Mouse (Mus musculus) neural tube, embryonic 12.5 days (tissue): ENCODE measurements at regions not wholly inside any gene's neighbourhood (a gene's known extent, or its start where the extent isn't known, plus 50 kb on each side); places are given as distances from the start of the nearest gene placed in this dataset.

Experiments
- ATAC-seq: fragments of 200-750 bp; cut with Nextera tagmentation; 2 replicates; pipeline ENCODE4 v1.8.0; 2017; ENCODE audit warnings: low read depth, mild to moderate bottlenecking, moderate TSS enrichment, moderate library complexity; ENCODE audit not compliant: low FRiP score
- H3K27ac ChIP-seq: fragments of 300-500 bp; sonication (generic); 2 replicates; pipeline ENCODE4 v1.5.1; 2016
- H3K27me3 ChIP-seq: fragments of 300-500 bp; sonication (generic); replicated peaks from 2 replicates; pipeline ENCODE4 v1.6.1; 2016; ENCODE audit warnings: mild to moderate bottlenecking
- H3K36me3 ChIP-seq: fragments of 300-500 bp; sonication (generic); 2 replicates; pipeline ENCODE4 v1.6.1; 2016; ENCODE audit warnings: mild to moderate bottlenecking
- H3K4me1 ChIP-seq: fragments of 300-500 bp; sonication (generic); 2 replicates; pipeline ENCODE4 v1.6.1; 2016
- H3K4me2 ChIP-seq: fragments of 300-500 bp; sonication (generic); replicated peaks from 2 replicates; pipeline ENCODE4 v1.6.1; 2016; ENCODE audit warnings: mild to moderate bottlenecking
- H3K4me3 ChIP-seq: fragments of 300-500 bp; sonication (generic); 2 replicates; pipeline ENCODE4 v1.5.1; 2016
- H3K9ac ChIP-seq: fragments of 300-500 bp; sonication (generic); 2 replicates; pipeline ENCODE4 v1.6.1; 2016; ENCODE audit warnings: mild to moderate bottlenecking
- H3K9me3 ChIP-seq: fragments of 300-500 bp; sonication (generic); 2 replicates; pipeline ENCODE4 v1.6.1; 2016; ENCODE audit warnings: mild to moderate bottlenecking
- WGBS: fragments of 180-500 bp; shearing (Covaris S2); methylation state at CpG from one replicate; pipeline ENCODE4 v1.1.7; 2016; 5-methylcytosine and 5-hydroxymethylcytosine counted together

- ATAC-seq, result no peak
- H3K4me1 ChIP-seq, result no peaks in the 10 kb centered on the region
- H3K9me3 ChIP-seq, result no peaks in the 10 kb centered on the region
- WGBS, result 91% methylated on average over 5 of the region's 5 CpGs
- H3K36me3 ChIP-seq, result no peaks in the 10 kb centered on the region
- no peak overlapping the region for H3K4me2 ChIP-seq
- no peak overlapping the region for H3K4me3 ChIP-seq
- no peaks in the 10 kb centered on the region for H3K27me3 ChIP-seq
- H3K27ac ChIP-seq, result no peak overlapping the region
- no peak overlapping the region for H3K9ac ChIP-seq
Observed at GRCm38 (mm10) chr5:68572816-68573215, 541.2 kb downstream of the Grxcr1 start.

GRCm38 (mm10) chr5:68575827-68576226 lies 544.2 kb downstream of the Grxcr1 start:
- Histone ChIP-seq H3K36me3 (no peaks in the 10 kb centered on the region), H3K4me3 (no peak overlapping the region), H3K9ac (no peak overlapping the region), H3K27me3 (no peaks in the 10 kb centered on the region), H3K9me3 (no peaks in the 10 kb centered on the region), H3K27ac (no peak overlapping the region), H3K4me2 (no peak overlapping the region), H3K4me1 (no peaks in the 10 kb centered on the region)
- ATAC-seq, result no peak

GRCm38 (mm10) chr5:68578496-68578895 lies 546.9 kb downstream of the Grxcr1 start:
- ATAC-seq, result no peak
- H3K36me3 ChIP-seq, result no peaks in the 10 kb centered on the region
- 95% methylated on average over 1 of the region's 1 CpGs for WGBS
- no peak overlapping the region for H3K27ac ChIP-seq
- no peaks in the 10 kb centered on the region for H3K9me3 ChIP-seq
- H3K4me2 ChIP-seq, result no peak overlapping the region
- no peak overlapping the region for H3K9ac ChIP-seq
- no peaks in the 10 kb centered on the region for H3K4me1 ChIP-seq
- H3K4me3 ChIP-seq, result no peak overlapping the region
- H3K27me3 ChIP-seq, result no peaks in the 10 kb centered on the region

- Histone ChIP-seq H3K9ac (no peak overlapping the region), H3K9me3 (no peaks in the 10 kb centered on the region), H3K4me1 (no peaks in the 10 kb centered on the region), H3K4me2 (no peak overlapping the region), H3K4me3 (no peak overlapping the region), H3K27me3 (no peaks in the 10 kb centered on the region), H3K27ac (no peak overlapping the region), H3K36me3 (no peaks in the 10 kb centered on the region)
- no peak for ATAC-seq
- WGBS, result 77% methylated on average over 3 of the region's 3 CpGs
Observed at GRCm38 (mm10) chr5:68592423-68592822, 560.8 kb downstream of the Grxcr1 start.

GRCm38 (mm10) chr5:68618451-68618850 lies 586.8 kb downstream of the Grxcr1 start:
- no peaks in the 10 kb centered on the region for H3K4me1 ChIP-seq
- H3K36me3 ChIP-seq, result no peaks in the 10 kb centered on the region
- H3K27ac ChIP-seq, result no peak overlapping the region
- ATAC-seq, result no peak
- no peak overlapping the region for H3K4me3 ChIP-seq
- H3K9me3 ChIP-seq, result no peaks in the 10 kb centered on the region
- no peaks in the 10 kb centered on the region for H3K27me3 ChIP-seq
- H3K4me2 ChIP-seq, result no peak overlapping the region
- no peak overlapping the region for H3K9ac ChIP-seq

- no peaks in the 10 kb centered on the region for H3K27me3 ChIP-seq
- no peaks in the 10 kb centered on the region for H3K36me3 ChIP-seq
- no peaks in the 10 kb centered on the region for H3K4me1 ChIP-seq
- 79% methylated on average over 3 of the region's 3 CpGs for WGBS
- no peaks in the 10 kb centered on the region for H3K9me3 ChIP-seq
- no peak overlapping the region for H3K4me2 ChIP-seq
- no peak overlapping the region for H3K4me3 ChIP-seq
- no peak for ATAC-seq
- no peak overlapping the region for H3K9ac ChIP-seq
- no peak overlapping the region for H3K27ac ChIP-seq
Observed at GRCm38 (mm10) chr5:68635400-68635799, 603.8 kb downstream of the Grxcr1 start.

- Histone ChIP-seq H3K27me3 (no peaks in the 10 kb centered on the region), H3K9ac (no peak overlapping the region), H3K4me3 (no peak overlapping the region), H3K4me2 (no peak overlapping the region), H3K9me3 (no peaks in the 10 kb centered on the region), H3K4me1 (no peaks in the 10 kb centered on the region), H3K27ac (no peak overlapping the region), H3K36me3 (no peaks in the 10 kb centered on the region)
- ATAC-seq, result no peak
- 85% methylated on average over 3 of the region's 3 CpGs for WGBS
Observed at GRCm38 (mm10) chr5:68672834-68673233, 641.2 kb downstream of the Grxcr1 start.

GRCm38 (mm10) chr5:68701342-68701741 lies 640.1 kb downstream of the Kctd8 start:
- 71% methylated on average over 3 of the region's 3 CpGs for WGBS
- H3K9me3 ChIP-seq, result no peaks in the 10 kb centered on the region
- no peak overlapping the region for H3K9ac ChIP-seq
- ATAC-seq, result no peak
- H3K4me3 ChIP-seq, result no peak overlapping the region
- no peaks in the 10 kb centered on the region for H3K36me3 ChIP-seq
- no peak overlapping the region for H3K27ac ChIP-seq
- H3K27me3 ChIP-seq, result no peaks in the 10 kb centered on the region
- H3K4me2 ChIP-seq, result no peak overlapping the region
- no peaks in the 10 kb centered on the region for H3K4me1 ChIP-seq

GRCm38 (mm10) chr5:68705411-68706080 lies 635.9 kb downstream of the Kctd8 start:
- Histone ChIP-seq H3K9ac (no peak overlapping the region), H3K4me1 (no peaks in the 10 kb centered on the region), H3K27me3 (no peaks in the 10 kb centered on the region), H3K9me3 (no peaks in the 10 kb centered on the region), H3K4me3 (no peak overlapping the region), H3K36me3 (no peaks in the 10 kb centered on the region), H3K27ac (no peak overlapping the region), H3K4me2 (no peak overlapping the region)
- peak; percentile 56; the same call in 1 of the 2 replicates for ATAC-seq
- WGBS, result 68% methylated on average over 2 of the region's 2 CpGs

- Histone ChIP-seq H3K9ac (no peak overlapping the region), H3K4me2 (no peak overlapping the region), H3K4me3 (no peak overlapping the region), H3K36me3 (no peaks in the 10 kb centered on the region), H3K9me3 (no peaks in the 10 kb centered on the region), H3K27ac (no peak overlapping the region), H3K27me3 (no peaks in the 10 kb centered on the region), H3K4me1 (no peaks in the 10 kb centered on the region)
- 84% methylated on average over 4 of the region's 4 CpGs for WGBS
- ATAC-seq, result no peak
Observed at GRCm38 (mm10) chr5:68726733-68727132, 614.7 kb downstream of the Kctd8 start.

GRCm38 (mm10) chr5:68735186-68735585 lies 606.3 kb downstream of the Kctd8 start:
- 16% methylated on average over 5 of the region's 5 CpGs for WGBS
- H3K4me1 ChIP-seq, result no peaks in the 10 kb centered on the region
- H3K27ac ChIP-seq, result no peak overlapping the region
- no peaks in the 10 kb centered on the region for H3K27me3 ChIP-seq
- H3K9ac ChIP-seq, result no peak overlapping the region
- no peak for ATAC-seq
- no peak overlapping the region for H3K4me3 ChIP-seq
- no peaks in the 10 kb centered on the region for H3K36me3 ChIP-seq
- H3K9me3 ChIP-seq, result no peaks in the 10 kb centered on the region
- H3K4me2 ChIP-seq, result no peak overlapping the region

GRCm38 (mm10) chr5:68750499-68750898 lies 591.0 kb downstream of the Kctd8 start:
- H3K4me3 ChIP-seq, result no peak overlapping the region
- no peaks in the 10 kb centered on the region for H3K36me3 ChIP-seq
- no peaks in the 10 kb centered on the region for H3K9me3 ChIP-seq
- no peak overlapping the region for H3K27ac ChIP-seq
- H3K9ac ChIP-seq, result no peak overlapping the region
- no peak overlapping the region for H3K4me2 ChIP-seq
- ATAC-seq, result no peak
- no peaks in the 10 kb centered on the region for H3K4me1 ChIP-seq
- WGBS, result 87% methylated on average over 3 of the region's 3 CpGs
- H3K27me3 ChIP-seq, result no peaks in the 10 kb centered on the region

- H3K9ac ChIP-seq, result no peak overlapping the region
- H3K27me3 ChIP-seq, result no peaks in the 10 kb centered on the region
- no peak for ATAC-seq
- H3K36me3 ChIP-seq, result no peaks in the 10 kb centered on the region
- H3K4me1 ChIP-seq, result no peaks in the 10 kb centered on the region
- H3K4me2 ChIP-seq, result no peak overlapping the region
- no peak overlapping the region for H3K27ac ChIP-seq
- no peaks in the 10 kb centered on the region for H3K9me3 ChIP-seq
- no peak overlapping the region for H3K4me3 ChIP-seq
Observed at GRCm38 (mm10) chr5:68753025-68753424, 588.5 kb downstream of the Kctd8 start.
